Mouse (Mus musculus): ENCODE results near the gene Pole.

The Pole gene

DNA sequence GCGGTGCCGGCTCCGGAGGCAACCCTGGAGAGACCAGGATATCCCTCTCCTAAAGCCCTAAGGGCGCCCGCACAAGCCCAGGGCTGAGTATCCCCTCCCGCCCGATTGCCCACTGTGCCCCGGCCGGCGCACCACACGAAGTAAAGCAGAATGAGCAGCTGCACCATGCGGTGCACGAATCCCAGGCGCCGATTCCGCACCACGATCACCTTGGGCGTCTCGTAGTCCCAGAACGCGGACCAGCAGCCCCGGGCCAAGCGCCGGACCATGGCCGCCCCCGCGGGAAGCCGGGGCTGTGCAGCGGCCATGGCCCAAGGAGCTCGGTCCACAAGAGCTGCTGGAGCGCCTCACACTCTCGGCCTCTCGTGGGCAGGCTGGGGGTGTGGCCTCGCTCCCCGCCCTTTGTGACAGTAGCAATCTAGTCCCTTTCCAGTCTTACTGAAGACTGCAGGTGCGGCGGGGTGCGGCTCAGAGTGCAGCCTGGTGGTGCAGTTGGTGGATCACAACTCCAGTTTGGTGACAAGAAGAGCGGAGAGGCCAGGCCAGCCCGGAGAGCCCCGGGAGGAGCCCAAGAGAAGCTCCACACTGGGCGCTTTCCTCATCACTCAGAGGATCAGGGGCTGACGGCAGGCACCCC, 56.7 kb downstream of the Pole start, which contains the start of gene P2rx2:
Gene P2rx2 (minus strand): TSS at position 565 of the 637 bp plus-strand sequence.
- DNase-seq (ENCODE audit: low read depth, low spot score), result no peak

GRCm38 (mm10) chr5:110344524-110344923, 58.4 kb downstream of the Pole start, which contains the start of gene Lrcol1:
Lrcol1 (plus strand) TSS chr5:110344730.
- DNase-seq (ENCODE audit: low read depth, low spot score), result no peak

- no peak for DNase-seq (ENCODE audit: low read depth, low spot score)
Measured at GRCm38 (mm10) chr5:110345553-110345952, 59.4 kb downstream of the Pole start.

DNA sequence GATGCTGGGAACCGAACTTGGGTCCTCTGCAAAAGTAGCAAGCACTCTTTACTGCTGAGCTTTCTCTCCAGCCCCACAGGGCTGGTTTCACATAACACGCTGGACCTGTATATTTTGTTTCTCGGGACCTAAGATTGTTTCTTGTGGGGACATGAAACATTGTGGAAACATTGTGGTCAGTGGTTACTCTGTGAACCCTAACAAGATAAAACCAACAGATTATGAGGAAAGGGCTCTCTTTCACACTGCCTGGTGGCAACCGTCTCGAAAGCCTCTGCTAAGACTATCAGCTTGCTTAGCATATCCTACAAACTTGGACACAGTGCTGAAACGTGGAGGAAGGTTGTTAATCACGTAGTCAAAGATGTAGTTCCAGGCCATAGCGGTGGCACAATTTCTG, 60.9 kb downstream of the Pole start:
- no peak for DNase-seq (ENCODE audit: low read depth, low spot score)

DNA sequence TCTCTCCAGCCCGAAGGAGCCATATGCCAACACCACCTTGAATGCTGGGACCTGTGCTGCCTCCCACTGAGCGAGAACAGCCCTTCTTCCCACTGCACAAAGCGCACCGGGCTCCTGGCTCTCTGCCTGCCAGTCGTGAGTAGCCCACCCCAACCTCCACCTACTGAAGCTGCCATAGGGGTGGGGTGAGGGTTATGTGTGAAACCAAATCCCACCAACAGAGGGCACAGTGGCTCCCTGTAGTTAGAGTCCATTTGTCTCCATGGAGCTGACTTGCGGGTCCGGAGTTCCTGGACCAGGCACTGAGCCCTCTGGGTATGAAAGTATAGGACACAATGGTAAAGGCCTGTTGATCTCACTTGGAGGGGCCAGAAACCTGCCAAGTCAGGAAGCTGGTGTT, 68.6 kb downstream of the Pole start:
- peak; percentile 34 for DNase-seq (ENCODE audit: low read depth, low spot score)

DNA sequence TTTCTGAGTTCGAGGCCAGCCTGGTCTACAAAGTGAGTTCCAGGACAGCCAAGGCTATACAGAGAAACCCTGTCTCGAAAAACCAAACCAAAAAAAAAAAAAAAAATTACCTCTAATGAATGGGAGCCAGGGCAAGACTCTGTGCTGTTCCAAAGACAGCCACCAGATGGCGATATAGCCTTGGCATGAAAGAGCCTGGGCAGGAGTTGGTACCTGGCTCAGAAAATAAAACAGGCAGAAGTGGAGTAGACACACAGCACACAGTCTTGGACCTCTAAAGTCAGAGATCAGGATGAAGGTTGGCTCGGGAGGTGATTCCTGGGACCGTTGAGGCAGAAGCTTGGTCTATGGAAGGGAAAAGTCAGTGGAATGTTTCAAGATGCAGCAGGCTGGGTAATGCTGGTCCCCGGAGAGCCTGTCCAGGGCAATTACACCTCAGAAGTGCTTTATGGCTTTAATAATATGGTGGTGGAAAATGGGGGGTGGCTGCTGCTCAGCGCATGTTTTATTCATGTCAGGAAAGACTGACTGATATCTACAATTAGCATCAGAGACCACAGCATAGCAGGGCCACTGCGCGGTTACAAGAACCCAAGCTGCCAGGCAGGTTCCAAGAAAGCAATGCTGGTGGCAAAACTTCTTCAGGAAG, 71.5 kb downstream of the Pole start:
- peak; percentile 81 for DNase-seq (ENCODE audit: low read depth, low spot score)

GRCm38 (mm10) chr5:110361465-110361864, 75.4 kb downstream of the Pole start:
- DNase-seq (ENCODE audit: low read depth, low spot score), result no peak

GRCm38 (mm10) chr5:110362813-110363178, 76.7 kb downstream of the Pole start:
- no peak for DNase-seq (ENCODE audit: low read depth, low spot score)

DNA sequence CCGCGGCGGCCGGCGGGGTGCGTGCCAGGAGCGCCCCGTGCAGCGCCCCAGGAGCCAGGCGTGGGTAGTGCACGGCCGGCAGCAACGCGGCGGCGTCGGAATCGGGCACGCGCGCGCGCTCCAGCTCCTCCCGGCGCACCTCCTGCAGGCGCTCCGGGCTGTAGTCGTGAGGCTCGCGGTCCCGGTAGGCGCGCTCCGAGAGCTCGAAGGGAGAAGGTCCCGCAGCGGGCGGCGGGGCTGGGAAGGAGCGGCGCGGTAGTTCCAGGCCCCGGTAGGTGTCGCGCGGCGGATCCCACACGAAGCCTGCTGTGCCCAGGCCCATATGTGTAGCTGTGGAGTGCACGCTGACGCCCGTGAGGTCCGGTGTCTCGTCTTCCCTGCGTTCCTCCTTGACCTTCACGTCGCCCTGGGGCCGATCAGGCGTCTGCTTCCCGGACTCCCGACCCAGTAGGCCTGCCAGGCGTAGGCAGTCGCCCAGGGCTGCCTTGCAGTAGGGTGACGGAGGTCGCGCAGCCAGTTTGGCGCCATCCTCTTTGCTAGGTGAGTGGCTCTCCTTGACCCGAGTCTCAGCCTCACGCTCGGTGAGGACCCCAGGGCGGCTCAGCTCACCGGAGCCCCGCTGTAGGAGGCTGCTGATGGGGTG, 77.2 kb downstream of the Pole start:
- peak; percentile 71 for DNase-seq (ENCODE audit: low read depth, low spot score)

- no peak for DNase-seq (ENCODE audit: low read depth, low spot score)
Measured at GRCm38 (mm10) chr5:110363822-110364545, 77.9 kb downstream of the Pole start.

DNA sequence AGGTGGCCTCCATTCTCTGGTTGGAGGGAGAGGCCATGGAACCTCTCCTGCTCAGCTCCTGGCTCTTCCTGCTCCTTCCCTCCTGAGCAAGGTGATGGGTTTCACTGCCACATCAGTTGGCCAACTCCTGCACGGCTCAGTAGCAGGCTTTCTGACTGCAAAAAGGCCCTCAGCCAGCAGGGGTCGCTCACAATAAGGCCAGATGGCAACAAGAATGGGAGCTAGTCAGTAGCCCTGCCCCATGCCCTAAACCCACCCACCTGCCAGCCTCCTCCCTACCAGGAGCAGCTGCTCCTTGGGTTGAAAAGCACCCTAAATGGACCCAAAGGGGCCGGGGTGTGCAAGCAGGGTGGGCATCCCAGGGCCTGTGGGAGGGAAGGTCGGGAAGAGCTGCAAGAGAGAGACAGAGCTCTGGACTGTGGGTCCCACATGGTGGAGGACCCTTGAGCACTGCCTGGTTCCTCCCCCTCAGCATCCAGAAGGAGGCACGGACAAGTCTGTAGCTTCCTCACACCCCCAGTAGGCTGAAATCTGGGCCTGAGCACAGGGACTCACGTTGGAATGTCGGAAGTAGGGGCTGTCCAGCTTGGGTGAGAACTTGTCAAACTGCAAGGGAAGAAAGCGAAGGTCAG, 90.8 kb downstream of the Pole start:
- DNase-seq (ENCODE audit: low read depth, low spot score), result peak; percentile 47

DNA sequence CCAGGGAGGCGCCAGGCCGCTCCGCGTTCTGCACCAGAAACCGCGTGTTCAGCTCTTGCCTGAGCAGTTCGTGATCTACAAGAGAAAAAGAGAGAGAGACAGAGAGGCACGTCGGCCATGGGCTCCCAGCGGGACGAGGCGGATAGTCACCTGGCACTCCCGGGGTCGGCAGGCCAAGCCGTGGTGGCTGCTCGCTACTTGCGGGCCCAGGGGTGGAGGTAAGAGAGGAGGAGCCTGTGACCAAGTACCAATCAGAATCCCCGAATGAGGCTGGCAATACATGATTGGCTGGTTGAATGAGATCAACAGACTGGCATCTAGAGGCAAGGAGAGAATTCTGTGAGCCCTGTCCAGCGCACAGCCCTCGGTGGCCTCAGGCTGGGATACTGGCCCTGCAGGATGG, 92.1 kb downstream of the Pole start:
- no peak for DNase-seq (ENCODE audit: low read depth, low spot score)

- no peak for DNase-seq (ENCODE audit: low read depth, low spot score)
Measured at GRCm38 (mm10) chr5:110379086-110379485, 93.0 kb downstream of the Pole start.

- no peak for DNase-seq (ENCODE audit: low read depth, low spot score)
Measured at GRCm38 (mm10) chr5:110379823-110380222, 93.7 kb downstream of the Pole start.

DNA sequence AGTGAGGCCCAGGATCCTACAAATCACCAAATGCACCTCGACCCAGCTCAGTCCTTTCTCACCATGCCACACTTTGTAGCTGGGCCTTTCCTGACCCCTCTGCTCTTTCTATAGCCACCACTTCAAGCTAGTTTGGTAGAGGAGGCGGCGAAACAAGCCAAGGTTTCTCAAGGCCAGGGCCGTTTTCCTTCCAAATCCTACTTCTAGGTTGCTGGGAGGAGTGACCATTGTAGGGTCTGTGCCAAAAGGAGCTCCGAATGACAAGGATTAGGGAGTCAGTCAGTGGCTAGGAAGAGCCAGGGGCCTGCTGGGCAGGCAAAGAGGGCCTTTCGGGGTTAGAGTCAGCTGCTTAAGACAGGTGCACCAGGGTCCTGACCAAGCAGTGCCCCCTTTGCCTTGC, 98.4 kb downstream of the Pole start:
- no peak for DNase-seq (ENCODE audit: low read depth, low spot score)

GRCm38 (mm10) chr5:110385263-110385662, 99.2 kb downstream of the Pole start:
- no peak for DNase-seq (ENCODE audit: low read depth, low spot score)

GRCm38 (mm10) chr5:110386371-110387330, 100.5 kb downstream of the Pole start:
- DNase-seq (ENCODE audit: low read depth, low spot score), result peak; percentile 38

All from retina, postnatal 7 days (tissue).